Mouse (Mus musculus) gastrocnemius, adult 2 months (tissue): ENCODE measurements around the gene Olah. TPM values are rescaled to one million over a fixed set of nuclear protein-coding genes. Genes with fewer than 3 reads are reported as not detected.
"Not testable (repeated sequence)": the region's sequence is repeated elsewhere in the genome, so short reads cannot be mapped to it uniquely, and the experiment has no call there.

ENCODE experiments used
- DNase-seq: peaks from one replicate; pipeline ENCODE4 v3.0.0; 2022
- H3K27ac ChIP-seq: fragments of 200-600 bp; 2 replicates; pipeline ENCODE4 v1.8.1; 2022; ENCODE audit warnings: mild to moderate bottlenecking
- H3K4me3 ChIP-seq: fragments of 200-600 bp; 2 replicates; pipeline ENCODE4 v1.8.1; 2022; ENCODE audit warnings: mild to moderate bottlenecking, moderate library complexity
- CTCF ChIP-seq: fragments of 200-600 bp; IDR thresholded peaks from 2 replicates; pipeline ENCODE4 v1.8.1; 2022; ENCODE audit warnings: antibody characterized with exemption, mild to moderate bottlenecking, moderate library complexity
- intact Hi-C: fragments of 180-260 bp; cut with DNase I; formaldehyde crosslinking; loops from one replicate; pipeline ENCODE4 v1.15.1; 2025
- long read RNA-seq, 2 experiments: library from polyadenylated mRNA; stranded (forward); transcript quantifications; one replicate each; pipeline ENCODE4 v2.0.0; 2021
- total RNA-seq, 2 experiments: library from RNA; stranded (reverse); gene quantifications; 2 replicates each; pipeline ENCODE4 v1.2.3; 2021

Gene Olah
- total RNA-seq, result not detected
- long read RNA-seq, experiment 1, result 0 reads
- long read RNA-seq, experiment 2, result 0 reads

GRCm38 (mm10) chr2:3397110-3397509 is at the start of gene Olah:
TSS of gene Olah (minus strand) at chr2:3397210.
- DNase-seq, H3K4me3 ChIP-seq, H3K27ac ChIP-seq, intact Hi-C loops: not testable (repeated sequence)

GRCm38 (mm10) chr2:3445984-3446383 is 49.0 kb upstream of the Olah start:
- intact Hi-C loops, result no loop called here
- TF ChIP-seq CTCF, result no peak
- DNase-seq, result no peak
- no peak overlapping the region for H3K4me3 ChIP-seq
- H3K27ac ChIP-seq, result no peak overlapping the region

GRCm38 (mm10) chr2:3444206-3444605 is 47.2 kb upstream of the Olah start:
- no peak for DNase-seq
- Histone ChIP-seq H3K27ac (no peak overlapping the region), H3K4me3 (no peak overlapping the region)
- no peak for TF ChIP-seq CTCF
- intact Hi-C loops, result no loop called here

GRCm38 (mm10) chr2:3437956-3438355 is 40.9 kb upstream of the Olah start:
- Histone ChIP-seq H3K27ac (no peak overlapping the region), H3K4me3 (no peak overlapping the region)
- DNase-seq, result no peak
- TF ChIP-seq CTCF, result no peak
- intact Hi-C loops, result no loop called here

- no peak for DNase-seq
- Histone ChIP-seq H3K27ac (no peak overlapping the region), H3K4me3 (no peak overlapping the region)
- intact Hi-C loops, result no loop called here
- no peak for TF ChIP-seq CTCF
These were observed 38.5 kb upstream of the Olah start for GRCm38 (mm10) chr2:3435369-3436061.

- TF ChIP-seq CTCF, result no peak
- no peak for DNase-seq
- no peak overlapping the region for H3K4me3 ChIP-seq
- no peak overlapping the region for H3K27ac ChIP-seq
- intact Hi-C loops, result no loop called here
These were observed 33.9 kb upstream of the Olah start for GRCm38 (mm10) chr2:3430956-3431355.

- intact Hi-C loops, result loop anchor here (5.0 kb wide), 2 partner anchors 53 to 88 kb away; partner anchors contain the start of genes Cdnf, Gm45902, Hspa14 and Suv39h2
- peak overlapping the region; percentile 83 for H3K27ac ChIP-seq
These were observed 27.5 kb upstream of the Olah start for GRCm38 (mm10) chr2:3424579-3424910.

GRCm38 (mm10) chr2:3423841-3424578 is 27.0 kb upstream of the Olah start, which contains the start of gene Dclre1c:
TSS of gene Dclre1c (plus strand) at chr2:3424131.
- intact Hi-C loops, result loop anchor here (5.0 kb wide), 2 partner anchors 53 to 88 kb away; partner anchors contain the start of genes Cdnf, Gm45902, Hspa14 and Suv39h2
- DNase-seq, result peak; percentile 92
- peak within 1 kb of the TSS; percentile 94 for H3K4me3 ChIP-seq
- no peak for TF ChIP-seq CTCF
- peak within 1 kb of the TSS; percentile 83 for H3K27ac ChIP-seq

More at GRCm38 (mm10) chr2:3424579-3424910, 27.5 kb upstream of the Olah start:
- DNase-seq, result no peak
- no peak for TF ChIP-seq CTCF
- H3K4me3 ChIP-seq, result peak overlapping the region; percentile 94

GRCm38 (mm10) chr2:3422548-3422947 is 25.5 kb upstream of the Olah start, which contains the start of gene Meig1:
TSS of gene Meig1 (minus strand) at chr2:3422648.
- no peak for TF ChIP-seq CTCF
- H3K4me3 ChIP-seq, result peak within 1 kb of the TSS; percentile 94
- DNase-seq, result no peak
- intact Hi-C loops, result loop anchor here (5.0 kb wide), 2 partner anchors 55 to 90 kb away; partner anchors contain the start of genes Cdnf, Gm45902, Hspa14 and Suv39h2
- H3K27ac ChIP-seq, result peak within 1 kb of the TSS; percentile 46

GRCm38 (mm10) chr2:3420157-3420556 is 23.1 kb upstream of the Olah start:
- no peak for DNase-seq
- intact Hi-C loops, result loop anchor here (5.0 kb wide), 2 partner anchors 57 to 92 kb away; partner anchors contain the start of genes Cdnf, Gm45902, Hspa14 and Suv39h2
- H3K27ac ChIP-seq, result no peak overlapping the region
- H3K4me3 ChIP-seq, result no peak overlapping the region
- no peak for TF ChIP-seq CTCF

GRCm38 (mm10) chr2:3418883-3419431 is 21.9 kb upstream of the Olah start:
- intact Hi-C loops, result loop anchor here (2.0 to 5.0 kb wide), 3 partner anchors 86 to 302 kb away; partner anchors contain the start of gene Rpp38
- Histone ChIP-seq H3K4me3 (peak overlapping the region; percentile 72), H3K27ac (peak overlapping the region; percentile 74)
- no peak for TF ChIP-seq CTCF
- DNase-seq, result peak; percentile 97

GRCm38 (mm10) chr2:3415676-3416075 is 18.7 kb upstream of the Olah start:
- Histone ChIP-seq H3K4me3 (no peak overlapping the region), H3K27ac (no peak overlapping the region)
- intact Hi-C loops, result loop anchor here (5.0 kb wide), 2 partner anchors 128 to 298 kb away; no protein-coding TSS in a partner anchor
- no peak for DNase-seq
- no peak for TF ChIP-seq CTCF
